Mouse (Mus musculus) C2C12 (cell line): Measurements from ENCODE around the gene 1700013G24Rik.

Source experiments
- CTCF ChIP-seq: IDR thresholded peaks from one replicate; pipeline ENCODE4 v1.5.1; 2011; ENCODE audit not compliant: control insufficient read depth, insufficient read depth, insufficient read length
- FOSL1 ChIP-seq: IDR thresholded peaks from one replicate; pipeline ENCODE4 v1.8.0; 2011; ENCODE audit warnings: mild to moderate bottlenecking, low read length; ENCODE audit not compliant: poor library complexity, insufficient read depth, severe bottlenecking
- MAX ChIP-seq: IDR thresholded peaks from one replicate; pipeline ENCODE4 v1.6.1; 2011; ENCODE audit warnings: mild to moderate bottlenecking, control low read depth
- MYOD1 ChIP-seq: IDR thresholded peaks from one replicate; pipeline ENCODE4 v1.6.1; 2011; ENCODE audit warnings: low read depth; ENCODE audit not compliant: control insufficient read depth, insufficient read length
- MYOG ChIP-seq: IDR thresholded peaks from one replicate; pipeline ENCODE4 v1.6.1; 2011; ENCODE audit not compliant: control insufficient read depth, insufficient read length; ENCODE audit errors: extremely low read depth
- USF1 ChIP-seq: IDR thresholded peaks from one replicate; pipeline ENCODE4 v1.6.1; 2011; ENCODE audit warnings: low read depth, mild to moderate bottlenecking, control low read depth, moderate library complexity

GRCm38 (mm10) chr4:137436979-137437669, 16.0 kb upstream of the 1700013G24Rik start:
- no peak for TF ChIP-seq CTCF
- no peak for TF ChIP-seq MYOD1
- TF ChIP-seq USF1: no peak
- no peak for TF ChIP-seq MAX
- TF ChIP-seq FOSL1: no peak
- no peak for TF ChIP-seq MYOG
